Mouse (Mus musculus): ENCODE results near the gene Mrps12. TPM values are rescaled to one million over a fixed set of nuclear protein-coding genes. Genes with fewer than 3 reads are reported as not detected.

The Mrps12 gene
- 119 and 120 TPM in 2 replicates for polyA plus RNA-seq (2014; fragmentation: Nextera tagmentation; extraction: Ambion mirVana)

DNA sequence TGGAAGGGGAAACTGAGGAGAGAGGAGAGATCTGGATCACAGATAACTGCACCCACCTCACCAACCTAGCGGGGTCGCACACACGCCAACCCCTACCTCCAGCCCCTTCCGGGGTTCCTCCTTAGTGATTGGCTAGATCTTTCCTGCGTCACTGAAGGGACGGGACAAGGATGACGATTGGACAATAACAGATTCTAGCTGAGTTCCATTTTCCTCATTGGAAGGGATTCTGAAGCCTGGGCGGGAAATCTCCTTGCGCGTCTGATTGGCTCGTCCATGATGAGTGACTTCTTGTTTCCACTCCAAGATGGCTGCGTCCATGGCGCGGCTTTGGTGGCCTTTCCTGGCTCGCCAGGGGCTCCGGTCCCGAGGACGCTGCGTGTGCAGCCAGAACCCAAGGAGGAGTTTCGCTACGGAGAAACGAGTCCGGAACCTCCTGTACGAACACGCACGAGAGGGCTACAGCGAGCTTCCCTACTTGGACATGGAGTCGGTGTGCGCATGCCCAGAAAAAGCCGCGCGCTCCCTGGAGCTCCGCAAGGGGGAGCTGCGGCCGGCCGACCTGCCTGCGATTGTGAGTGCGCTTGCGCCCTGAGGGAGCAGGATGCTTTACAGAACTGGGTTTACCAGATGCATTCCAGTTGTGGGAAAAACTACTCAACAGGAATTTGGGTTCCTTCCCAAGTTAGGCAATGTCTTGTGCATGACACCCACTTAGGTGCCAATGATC, at the start of gene Mrps12, which contains the start of gene Sars2:
Gene Mrps12 (minus strand): TSS at position 112 of the 730 bp plus-strand sequence.
Gene Sars2 (plus strand): TSS at position 284 of the 730 bp plus-strand sequence.
- Histone ChIP-seq H3K4me3 (ENCODE audit: low read depth, low read length) (peak within 1 kb of the TSS; percentile 59), H3K9ac (ENCODE audit: low read depth, low read length) (peak within 1 kb of the TSS; percentile 81), H3K27ac (replicated peaks; ENCODE audit: low read depth, low read length) (peak within 1 kb of the TSS; percentile 78), H3K36me3 (ENCODE audit: control insufficient read depth, insufficient read depth, low read length) (peaks cover 33% of the 10 kb centered on the region), H3K4me2 (ENCODE audit: low read depth, low read length) (peak within 1 kb of the TSS; percentile 90), H3K4me1 (ENCODE audit: control insufficient read depth, insufficient read depth, low read length) (0 out of 2 replicates have a peak, but pooled peaks cover 4% of the 10 kb centered on the region), H3K27me3 (replicated peaks; ENCODE audit: control insufficient read depth, insufficient read depth, low read length) (no peaks in the 10 kb centered on the region), H3K9me3 (ENCODE audit: control insufficient read depth, low read length) (no peaks in the 10 kb centered on the region)
- peak; percentile 99 for DNase-seq (ENCODE audit: low spot score)
- WGBS, result 0% methylated on average over 39 of the region's 39 CpGs
- ATAC-seq (ENCODE audit: low read depth), result peak; percentile 99

DNA sequence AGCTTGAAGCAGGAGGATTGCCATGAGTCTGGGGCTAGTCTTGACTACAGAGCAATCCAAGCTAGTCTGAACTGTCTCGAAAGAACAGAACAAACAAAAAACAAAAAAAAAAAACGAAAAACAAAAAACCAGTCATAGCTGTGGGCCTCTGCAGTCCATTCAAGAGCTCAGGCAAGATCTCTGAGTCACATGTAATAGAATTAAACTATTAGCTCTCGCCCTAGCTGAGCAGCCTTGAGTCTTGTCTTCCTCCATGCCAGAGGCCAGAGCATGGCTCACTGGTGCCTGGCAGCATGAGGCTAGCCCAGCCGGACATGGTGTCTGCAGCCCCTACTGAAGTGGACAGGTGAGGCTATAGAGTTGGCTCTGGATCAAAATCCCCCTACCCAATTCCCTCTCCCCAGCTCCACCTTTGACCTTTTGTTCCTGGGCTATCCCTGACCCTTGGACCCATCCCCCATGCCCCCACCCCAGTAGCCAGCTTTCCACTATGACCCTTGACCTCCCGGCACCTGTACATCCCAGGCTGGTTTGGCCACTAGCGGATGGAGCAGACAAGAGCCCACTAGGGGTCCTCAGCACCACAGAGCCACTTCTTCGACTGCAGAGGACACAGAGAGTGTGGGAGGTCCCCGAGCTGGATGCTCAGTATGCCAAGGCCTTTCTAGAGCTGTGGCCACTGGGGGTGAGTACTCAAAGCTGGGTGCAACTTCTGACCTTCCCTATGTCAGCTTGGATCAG, 48.6 kb upstream of the Mrps12 start:
- Histone ChIP-seq H3K36me3 (ENCODE audit: control insufficient read depth, insufficient read depth, low read length) (peaks cover 19% of the 10 kb centered on the region; the same call in 1 of the 2 replicates), H3K9ac (ENCODE audit: low read depth, low read length) (no peak overlapping the region), H3K4me1 (ENCODE audit: control insufficient read depth, insufficient read depth, low read length) (peaks cover 18% of the 10 kb centered on the region), H3K27ac (replicated peaks; ENCODE audit: low read depth, low read length) (peak overlapping the region; percentile 39; the same call in 1 of the 2 replicates), H3K4me2 (ENCODE audit: low read depth, low read length) (no peak overlapping the region), H3K4me3 (ENCODE audit: low read depth, low read length) (no peak overlapping the region), H3K27me3 (replicated peaks; ENCODE audit: control insufficient read depth, insufficient read depth, low read length) (no peaks in the 10 kb centered on the region), H3K9me3 (ENCODE audit: control insufficient read depth, low read length) (no peaks in the 10 kb centered on the region)
- ATAC-seq (ENCODE audit: low read depth) (no peak), DNase-seq (ENCODE audit: low spot score) (no peak)
- WGBS, result 38% methylated on average over 8 of the region's 8 CpGs

DNA sequence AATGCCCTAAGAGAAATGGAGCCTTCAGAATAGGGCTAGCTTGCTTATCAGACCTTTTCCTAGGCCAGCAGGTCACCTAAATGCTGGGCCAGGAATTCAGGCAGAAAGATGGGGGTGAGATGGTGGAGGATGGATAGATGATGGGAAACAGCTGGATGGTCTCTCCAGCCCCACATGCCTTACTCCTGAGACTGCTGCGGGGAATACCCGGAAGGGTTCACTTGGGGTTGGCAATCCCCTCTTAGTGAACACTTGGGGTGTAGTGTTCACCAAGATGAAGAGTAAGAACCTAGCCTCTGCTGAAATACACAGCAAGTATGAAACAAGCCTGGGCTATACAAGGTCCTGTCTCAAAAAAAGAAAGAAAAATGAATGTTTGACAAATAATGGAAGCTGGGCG, 47.6 kb upstream of the Mrps12 start:
- H3K9ac ChIP-seq (ENCODE audit: low read depth, low read length), result no peak overlapping the region
- no peak for DNase-seq (ENCODE audit: low spot score)
- peak overlapping the region; percentile 39; the same call in 1 of the 2 replicates for H3K27ac ChIP-seq (replicated peaks; ENCODE audit: low read depth, low read length)

DNA sequence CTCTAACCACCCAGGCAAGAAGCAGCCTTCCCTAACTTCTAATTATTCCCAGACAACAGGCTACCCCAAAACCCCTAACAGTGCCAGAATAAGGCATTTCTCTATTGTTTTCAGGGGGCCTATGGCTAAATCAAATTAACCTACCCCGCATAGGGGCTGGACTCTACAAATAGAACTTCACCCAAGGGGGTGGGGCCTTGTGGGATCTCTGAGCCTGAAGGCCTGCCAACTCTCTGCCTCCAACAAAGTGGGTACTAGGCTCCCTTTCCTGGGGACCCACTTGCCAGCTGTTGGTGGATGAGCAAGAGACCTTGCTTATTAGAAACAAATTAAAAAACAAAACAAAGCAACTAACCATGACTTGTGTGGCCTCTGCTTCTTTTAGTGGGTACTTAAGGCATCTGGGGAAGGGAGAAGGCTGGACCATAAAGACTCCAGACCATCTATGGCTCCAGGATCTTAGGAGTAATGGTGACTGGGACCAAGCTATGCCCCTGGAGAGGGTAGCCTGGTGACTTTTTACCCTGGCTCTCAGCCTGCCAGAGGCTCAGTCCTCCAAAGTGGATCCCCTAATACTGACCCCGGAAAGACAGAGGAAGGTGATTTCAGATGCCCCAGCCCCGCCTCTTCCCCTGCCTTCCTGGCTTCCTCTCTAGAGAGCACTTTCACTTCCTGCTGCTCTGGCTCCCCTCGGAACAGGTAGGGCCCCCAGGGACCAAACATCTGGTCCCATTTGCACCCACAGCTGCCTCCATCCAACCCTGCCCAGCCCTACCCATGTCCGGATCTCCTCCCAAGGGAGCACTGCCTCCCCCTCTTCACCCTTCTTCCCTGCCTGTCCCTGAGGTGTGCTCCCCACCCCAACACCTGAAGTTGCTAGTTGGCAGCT, 46.9 kb upstream of the Mrps12 start, which contains the start of gene Rinl:
Gene Rinl (plus strand): TSS at position 663 of the 889 bp plus-strand sequence.
- no peak for ATAC-seq (ENCODE audit: low read depth)

More for the DNA sequence above, 47.6 kb upstream of the Mrps12 start:
- 38% methylated on average over 3 of the region's 3 CpGs for WGBS
- H3K4me1 ChIP-seq (ENCODE audit: control insufficient read depth, insufficient read depth, low read length), result peaks cover 18% of the 10 kb centered on the region
- no peak overlapping the region for H3K4me3 ChIP-seq (ENCODE audit: low read depth, low read length)
- no peak overlapping the region for H3K4me2 ChIP-seq (ENCODE audit: low read depth, low read length)
- H3K36me3 ChIP-seq (ENCODE audit: control insufficient read depth, insufficient read depth, low read length), result peaks cover 20% of the 10 kb centered on the region; the same call in 1 of the 2 replicates
- H3K9me3 ChIP-seq (ENCODE audit: control insufficient read depth, low read length), result no peaks in the 10 kb centered on the region
- no peaks in the 10 kb centered on the region for H3K27me3 ChIP-seq (replicated peaks; ENCODE audit: control insufficient read depth, insufficient read depth, low read length)
- ATAC-seq (ENCODE audit: low read depth), result no peak

DNA sequence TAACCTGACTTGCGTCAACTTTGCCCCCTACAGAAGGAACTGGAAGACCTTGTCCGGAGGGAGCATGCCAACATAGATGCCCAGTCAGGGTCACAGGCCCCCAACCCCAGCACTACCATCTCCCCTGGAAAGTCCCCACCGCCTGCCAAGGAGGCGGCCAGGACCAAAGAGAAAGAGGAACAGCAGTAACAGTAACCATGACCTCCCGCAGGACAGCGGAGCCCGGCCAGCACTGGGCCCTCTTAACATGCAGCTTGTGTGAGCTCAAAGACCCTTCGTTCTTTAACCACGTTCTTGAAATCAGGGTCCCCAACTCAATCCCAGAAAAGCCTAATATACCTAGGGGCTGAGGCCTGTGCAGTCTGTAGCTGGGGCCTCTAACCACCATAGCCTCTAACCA, 46.3 kb upstream of the Mrps12 start:
- no peak overlapping the region for H3K4me2 ChIP-seq (ENCODE audit: low read depth, low read length)
- ATAC-seq (ENCODE audit: low read depth) (no peak), DNase-seq (ENCODE audit: low spot score) (no peak)

More for the DNA sequence above, 46.9 kb upstream of the Mrps12 start, which contains the start of gene Rinl:
- H3K27ac ChIP-seq (replicated peaks; ENCODE audit: low read depth, low read length), result peak within 1 kb of the TSS; percentile 39
- H3K36me3 ChIP-seq (ENCODE audit: control insufficient read depth, insufficient read depth, low read length), result peaks cover 26% of the 10 kb centered on the region; the same call in 1 of the 2 replicates
- H3K27me3 ChIP-seq (replicated peaks; ENCODE audit: control insufficient read depth, insufficient read depth, low read length), result no peaks in the 10 kb centered on the region
- no peaks in the 10 kb centered on the region for H3K9me3 ChIP-seq (ENCODE audit: control insufficient read depth, low read length)
- 50% methylated on average over 4 of the region's 5 CpGs for WGBS
- H3K4me2 ChIP-seq (ENCODE audit: low read depth, low read length), result no peak within 1 kb of the TSS
- no peak for DNase-seq (ENCODE audit: low spot score)
- no peak within 1 kb of the TSS for H3K4me3 ChIP-seq (ENCODE audit: low read depth, low read length)
- peaks cover 18% of the 10 kb centered on the region for H3K4me1 ChIP-seq (ENCODE audit: control insufficient read depth, insufficient read depth, low read length)
- H3K9ac ChIP-seq (ENCODE audit: low read depth, low read length), result no peak within 1 kb of the TSS

DNA sequence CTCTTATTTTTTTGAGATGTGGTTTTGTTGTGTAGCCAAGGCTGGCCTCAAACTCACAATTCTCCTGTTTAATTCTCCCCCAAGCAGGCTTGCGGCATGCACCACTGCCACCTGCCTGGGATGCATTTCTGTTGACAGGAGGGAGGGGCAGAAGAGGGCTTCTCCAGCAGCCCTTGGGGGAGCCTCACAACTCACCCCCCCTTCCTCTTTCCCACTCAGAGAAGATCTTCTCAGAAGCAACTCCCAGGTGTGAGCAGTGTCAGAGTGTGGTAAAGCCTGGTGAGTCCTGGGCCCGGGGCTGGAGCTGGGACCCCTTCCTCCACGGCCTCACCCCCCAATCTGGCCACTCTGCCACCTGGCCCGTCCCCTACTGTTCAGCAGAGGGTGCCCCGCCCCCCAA, 43.5 kb upstream of the Mrps12 start:
- no peak overlapping the region for H3K4me3 ChIP-seq (ENCODE audit: low read depth, low read length)
- no peaks in the 10 kb centered on the region for H3K9me3 ChIP-seq (ENCODE audit: control insufficient read depth, low read length)
- no peaks in the 10 kb centered on the region for H3K27me3 ChIP-seq (replicated peaks; ENCODE audit: control insufficient read depth, insufficient read depth, low read length)
- no peak overlapping the region for H3K4me2 ChIP-seq (ENCODE audit: low read depth, low read length)
- WGBS, result 77% methylated on average over 5 of the region's 5 CpGs
- no peak for ATAC-seq (ENCODE audit: low read depth)
- peaks cover 31% of the 10 kb centered on the region; the same call in 1 of the 2 replicates for H3K36me3 ChIP-seq (ENCODE audit: control insufficient read depth, insufficient read depth, low read length)
- no peak for DNase-seq (ENCODE audit: low spot score)
- no peak overlapping the region for H3K9ac ChIP-seq (ENCODE audit: low read depth, low read length)
- peaks cover 18% of the 10 kb centered on the region for H3K4me1 ChIP-seq (ENCODE audit: control insufficient read depth, insufficient read depth, low read length)
- H3K27ac ChIP-seq (replicated peaks; ENCODE audit: low read depth, low read length), result no peak overlapping the region

More for the DNA sequence above, 46.3 kb upstream of the Mrps12 start:
- no peaks in the 10 kb centered on the region for H3K9me3 ChIP-seq (ENCODE audit: control insufficient read depth, low read length)
- H3K4me3 ChIP-seq (ENCODE audit: low read depth, low read length), result no peak overlapping the region
- peaks cover 31% of the 10 kb centered on the region; the same call in 1 of the 2 replicates for H3K36me3 ChIP-seq (ENCODE audit: control insufficient read depth, insufficient read depth, low read length)
- no peak overlapping the region for H3K9ac ChIP-seq (ENCODE audit: low read depth, low read length)
- no peak overlapping the region for H3K27ac ChIP-seq (replicated peaks; ENCODE audit: low read depth, low read length)
- H3K4me1 ChIP-seq (ENCODE audit: control insufficient read depth, insufficient read depth, low read length), result peaks cover 18% of the 10 kb centered on the region
- 96% methylated on average over 9 of the region's 9 CpGs for WGBS
- H3K27me3 ChIP-seq (replicated peaks; ENCODE audit: control insufficient read depth, insufficient read depth, low read length), result no peaks in the 10 kb centered on the region

DNA sequence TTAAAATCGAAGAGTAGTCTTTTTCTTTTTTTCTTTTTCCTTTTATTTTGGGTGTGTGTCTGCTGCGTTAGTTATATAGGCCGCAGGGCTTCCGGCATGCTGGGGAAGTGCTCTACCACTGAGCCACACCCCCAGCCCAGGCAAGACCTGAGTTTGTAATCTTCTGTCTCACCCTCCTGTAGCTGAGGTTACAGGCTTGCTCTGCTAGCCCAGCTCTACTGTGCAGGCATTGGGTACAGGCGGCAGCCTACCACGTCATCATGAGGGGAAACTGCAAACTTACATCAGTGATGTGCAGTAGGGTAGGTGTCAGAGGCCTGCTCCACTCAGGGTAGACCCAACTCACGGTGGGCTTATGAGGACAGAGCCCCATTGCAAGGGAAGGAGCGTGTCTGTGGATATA, 39.6 kb upstream of the Mrps12 start:
- no peak overlapping the region for H3K9ac ChIP-seq (ENCODE audit: low read depth, low read length)
- DNase-seq (ENCODE audit: low spot score) (no peak), ATAC-seq (ENCODE audit: low read depth) (no peak)
- H3K36me3 ChIP-seq (ENCODE audit: control insufficient read depth, insufficient read depth, low read length), result peaks cover 33% of the 10 kb centered on the region; the same call in 1 of the 2 replicates
- no peak overlapping the region for H3K4me2 ChIP-seq (ENCODE audit: low read depth, low read length)
- H3K4me3 ChIP-seq (ENCODE audit: low read depth, low read length), result no peak overlapping the region
- H3K4me1 ChIP-seq (ENCODE audit: control insufficient read depth, insufficient read depth, low read length), result peaks cover 4% of the 10 kb centered on the region
- H3K9me3 ChIP-seq (ENCODE audit: control insufficient read depth, low read length), result no peaks in the 10 kb centered on the region
- WGBS, result 87% methylated on average over 8 of the region's 8 CpGs
- H3K27ac ChIP-seq (replicated peaks; ENCODE audit: low read depth, low read length), result no peak overlapping the region
- no peaks in the 10 kb centered on the region for H3K27me3 ChIP-seq (replicated peaks; ENCODE audit: control insufficient read depth, insufficient read depth, low read length)

DNA sequence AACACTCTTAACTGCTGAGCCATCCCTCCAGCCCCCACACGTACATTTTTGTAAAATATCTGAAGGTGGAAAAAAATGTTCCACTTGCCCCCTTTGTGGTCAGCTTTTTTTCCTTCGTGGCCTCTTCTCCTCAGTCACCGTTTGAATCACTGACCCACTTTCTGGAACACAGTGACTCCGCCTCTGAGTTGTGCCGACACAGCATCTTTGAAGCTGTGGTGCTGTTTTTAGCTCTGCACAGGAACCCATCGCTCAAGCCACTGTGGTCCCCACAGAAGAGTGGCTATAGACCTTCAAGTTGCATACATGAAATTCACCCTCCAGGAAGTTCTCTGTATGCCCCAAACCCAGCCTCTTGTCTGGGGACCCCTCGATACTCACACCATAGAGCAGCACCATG, 39.2 kb upstream of the Mrps12 start:
- H3K27me3 ChIP-seq (replicated peaks; ENCODE audit: control insufficient read depth, insufficient read depth, low read length), result no peaks in the 10 kb centered on the region
- ATAC-seq (ENCODE audit: low read depth), result no peak
- H3K4me3 ChIP-seq (ENCODE audit: low read depth, low read length), result no peak overlapping the region
- H3K4me2 ChIP-seq (ENCODE audit: low read depth, low read length), result no peak overlapping the region
- H3K9ac ChIP-seq (ENCODE audit: low read depth, low read length), result no peak overlapping the region
- 67% methylated on average over 7 of the region's 7 CpGs for WGBS
- peaks cover 32% of the 10 kb centered on the region; the same call in 1 of the 2 replicates for H3K36me3 ChIP-seq (ENCODE audit: control insufficient read depth, insufficient read depth, low read length)
- no peaks in the 10 kb centered on the region for H3K9me3 ChIP-seq (ENCODE audit: control insufficient read depth, low read length)
- peaks cover 4% of the 10 kb centered on the region for H3K4me1 ChIP-seq (ENCODE audit: control insufficient read depth, insufficient read depth, low read length)
- no peak overlapping the region for H3K27ac ChIP-seq (replicated peaks; ENCODE audit: low read depth, low read length)
- DNase-seq (ENCODE audit: low spot score), result no peak

Data from embryonic facial prominence, embryonic 14.5 days (tissue).